Mouse (Mus musculus) adrenal gland, adult (tissue): ENCODE results near the gene Olfr103.

Experiments
- DNase-seq, 2 experiments: peaks; one replicate each; pipeline ENCODE4 v3.0.0; 2022 to 2023; ENCODE audit warnings: low spot score in 1 of 2; ENCODE audit not compliant: inconsistent age in 2 of 2

The Olfr103 gene

DNA sequence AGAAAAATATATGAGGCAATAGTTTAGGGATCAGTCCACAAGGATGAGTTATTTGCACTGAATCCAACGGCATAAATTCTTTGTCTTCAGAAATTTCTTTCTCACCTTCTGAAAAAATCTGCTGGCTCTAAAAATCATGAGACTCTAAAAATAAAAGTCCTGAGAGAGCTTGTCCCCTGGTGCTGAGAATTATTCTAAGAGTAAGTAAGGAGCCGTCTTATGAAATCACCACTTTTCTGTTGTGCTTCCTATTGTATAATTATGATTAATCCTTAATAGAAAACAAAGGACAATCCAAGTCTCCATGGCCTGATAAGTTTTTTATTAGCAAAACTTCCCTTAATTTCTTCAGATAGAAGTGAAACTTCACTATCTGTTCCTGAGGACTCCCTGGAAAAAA is at the start of gene Olfr103:
Gene Olfr103 (minus strand): TSS at position 101 of the 400 bp plus-strand sequence.
- no peak for DNase-seq

DNA sequence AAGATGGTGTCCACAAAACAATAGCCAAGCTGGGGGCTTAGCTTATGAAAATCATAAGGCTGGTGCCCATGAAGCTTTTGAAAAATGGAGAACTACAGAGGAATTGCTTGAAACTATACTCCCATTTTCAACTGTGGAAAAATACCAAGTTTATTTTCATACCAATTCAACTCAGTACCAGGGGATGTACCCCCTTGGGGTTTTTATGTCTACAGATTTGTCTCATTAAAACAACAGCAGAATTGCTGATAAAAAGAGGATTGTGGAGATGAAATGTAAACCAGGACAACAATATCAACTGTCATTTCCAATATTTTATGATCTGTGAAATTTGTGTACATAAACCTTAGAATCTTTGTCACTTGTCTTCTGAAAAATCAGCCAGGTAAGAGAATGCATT is 39.2 kb upstream of the Olfr103 start, which contains the start of gene Olfr105-ps:
Gene Olfr105-ps (plus strand): TSS at position 301 of the 400 bp plus-strand sequence.
- DNase-seq = no peak

DNA sequence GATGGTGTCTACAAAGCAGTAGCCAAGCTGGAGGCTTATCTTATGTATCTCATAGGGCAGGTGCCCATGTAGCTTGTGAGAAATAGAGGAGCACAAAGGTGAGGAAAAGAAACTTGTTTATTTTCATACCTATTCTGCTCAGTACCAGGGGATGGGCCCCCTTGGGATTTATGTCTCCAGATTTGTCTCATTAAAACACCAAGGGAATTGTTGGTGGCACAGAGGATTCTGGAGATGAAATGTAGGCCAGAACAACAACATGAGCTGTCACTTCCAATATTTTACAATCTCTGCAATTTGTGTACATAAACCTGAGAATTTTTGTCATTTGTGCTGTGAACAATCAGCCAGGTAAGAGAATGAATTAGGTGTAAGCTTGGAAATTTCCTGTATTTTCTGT is 19.8 kb upstream of the Olfr103 start, which contains the start of gene Olfr104-ps:
Gene Olfr104-ps (plus strand): TSS at position 301 of the 400 bp plus-strand sequence.
- DNase-seq = no peak

DNA sequence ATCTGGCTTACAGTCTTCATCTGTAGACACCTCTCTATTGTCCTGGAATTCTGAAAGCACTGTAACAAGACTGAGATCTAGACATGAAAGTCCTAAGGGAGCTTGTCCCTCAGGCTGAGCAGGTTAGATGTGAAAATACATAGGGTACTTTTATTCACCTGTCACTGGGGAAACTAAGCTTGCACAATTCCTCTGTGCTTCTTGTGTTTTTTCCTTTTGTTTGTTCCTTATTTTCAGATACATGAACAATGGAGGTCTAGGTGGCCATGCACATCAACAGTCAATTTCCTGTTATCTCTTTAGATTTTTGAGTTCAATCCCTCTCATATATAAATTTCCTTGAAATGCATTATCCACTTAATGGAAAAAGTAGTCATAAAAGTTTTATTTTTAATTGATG is 22.5 kb downstream of the Olfr103 start, which contains the start of gene Olfr102:
Gene Olfr102 (minus strand): TSS at position 101 of the 400 bp plus-strand sequence.
- DNase-seq = no peak

DNA sequence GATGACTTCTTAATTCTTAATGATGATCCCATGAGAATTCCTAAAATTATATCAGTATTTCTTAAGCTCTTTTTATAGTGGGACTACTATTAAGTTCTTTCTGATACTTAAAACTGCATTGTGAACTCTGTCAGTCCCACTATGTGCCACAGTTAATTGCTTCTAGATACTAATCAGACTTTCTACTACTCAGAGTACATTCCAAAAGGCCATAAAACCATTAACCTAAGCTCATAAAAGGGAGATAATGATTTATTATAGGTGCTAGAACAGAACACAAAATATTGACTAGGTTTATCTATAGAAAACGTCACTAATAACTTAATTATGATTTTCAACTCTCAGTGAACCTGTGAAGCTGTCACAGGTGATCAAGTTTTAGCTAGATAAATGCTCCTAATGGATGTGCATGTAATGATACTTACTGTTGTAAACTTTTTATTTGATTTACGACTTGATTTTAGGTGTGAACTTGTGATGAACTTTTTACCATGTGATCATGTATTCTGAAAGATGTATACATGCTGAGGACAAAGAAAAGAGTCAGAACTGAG is 29.3 kb downstream of the Olfr103 start:
- DNase-seq = no peak

DNA sequence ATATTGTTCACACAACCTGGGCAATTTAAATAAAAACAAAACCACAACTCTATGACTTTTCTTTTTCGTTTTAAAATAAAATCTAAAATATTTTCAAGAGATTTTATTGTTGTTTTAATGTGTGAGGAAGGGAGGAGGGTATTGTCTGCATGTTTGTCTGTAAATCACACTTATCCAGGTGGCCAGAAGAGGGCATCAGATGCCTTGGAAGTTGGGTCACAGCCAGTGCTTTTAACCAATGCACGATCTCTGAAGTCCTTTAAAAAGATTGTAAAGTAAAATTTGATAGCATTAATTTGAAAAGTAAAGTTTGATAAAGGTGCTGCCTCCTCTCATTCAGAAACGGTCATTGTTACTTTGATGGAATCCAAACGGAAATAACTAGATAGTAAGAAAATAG is 31.0 kb downstream of the Olfr103 start:
- peak in 1 of 2 experiments; percentile 51 for DNase-seq

DNA sequence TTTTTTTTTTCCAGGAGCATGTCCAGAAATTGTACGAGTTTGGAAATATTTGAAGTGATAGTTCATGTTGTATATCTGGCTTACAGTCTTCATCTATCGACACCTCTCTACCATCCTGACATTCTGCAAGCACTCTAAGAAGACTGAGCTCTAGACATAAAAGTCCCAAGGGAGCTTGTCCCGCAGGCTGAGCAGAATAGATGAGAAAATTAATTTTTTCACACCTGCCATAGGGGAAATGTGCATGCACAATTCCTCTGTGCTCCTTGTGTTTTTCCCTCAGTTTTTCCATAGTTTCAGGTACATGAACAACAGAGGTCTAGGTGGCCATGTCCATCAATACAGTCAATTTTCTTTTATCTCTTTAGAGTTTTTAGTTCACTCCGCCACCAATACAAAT is 35.3 kb downstream of the Olfr103 start, which contains the start of gene Olfr101:
Gene Olfr101 (minus strand): TSS at position 101 of the 400 bp plus-strand sequence.
- DNase-seq = no peak
